Mouse (Mus musculus): ENCODE results near the gene Fam131a. TPM values are rescaled to one million over a fixed set of nuclear protein-coding genes. Genes with fewer than 3 reads are reported as not detected.

The Fam131a gene
- polyA plus RNA-seq, 1 experiment from 2014 or later: 8.3 TPM

DNA sequence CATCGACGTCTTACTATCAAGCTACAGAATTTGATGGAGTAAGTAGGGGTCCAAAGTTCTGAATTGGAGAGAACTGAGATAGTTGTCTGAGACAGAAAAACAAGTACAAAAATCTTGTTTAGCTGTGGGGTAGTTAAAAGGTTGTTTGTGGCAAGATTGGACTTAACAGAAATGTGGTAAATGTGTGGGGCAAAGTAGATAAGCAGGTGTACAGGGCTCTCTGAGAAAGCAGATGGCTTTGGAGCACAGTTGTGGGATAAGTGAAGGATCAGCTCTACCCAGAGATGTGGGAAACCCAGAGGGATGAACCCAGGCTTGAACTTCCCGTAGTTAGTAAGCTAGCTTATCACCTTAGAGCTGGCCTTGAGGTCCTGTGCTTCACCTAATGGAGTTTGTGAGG, 2.3 kb upstream of the Fam131a start:
- no peak overlapping the region for H3K4me2 ChIP-seq (replicated peaks; ENCODE audit: low read depth, low read length)
- H3K9me3 ChIP-seq (ENCODE audit: control insufficient read depth, low read depth, low read length): no peaks in the 10 kb centered on the region
- H3K27me3 ChIP-seq (ENCODE audit: control insufficient read depth, insufficient read depth, low read length): no peaks in the 10 kb centered on the region
- no peak overlapping the region for H3K27ac ChIP-seq (ENCODE audit: low read length)
- H3K4me1 ChIP-seq (ENCODE audit: control insufficient read depth, insufficient read depth, low read length): peaks cover 4% of the 10 kb centered on the region; the same call in 1 of the 2 replicates
- no peak for ATAC-seq (ENCODE audit: insufficient number of reproducible peaks, insufficient read depth, low FRiP score, low read depth)
- no peak overlapping the region for H3K4me3 ChIP-seq (ENCODE audit: low read depth, low read length)
- H3K36me3 ChIP-seq (ENCODE audit: control insufficient read depth, insufficient read depth, low read length): peaks cover 61% of the 10 kb centered on the region
- WGBS: 83% methylated on average over 3 of the region's 3 CpGs
- no peak overlapping the region for H3K9ac ChIP-seq (replicated peaks; ENCODE audit: low read depth, low read length)

DNA sequence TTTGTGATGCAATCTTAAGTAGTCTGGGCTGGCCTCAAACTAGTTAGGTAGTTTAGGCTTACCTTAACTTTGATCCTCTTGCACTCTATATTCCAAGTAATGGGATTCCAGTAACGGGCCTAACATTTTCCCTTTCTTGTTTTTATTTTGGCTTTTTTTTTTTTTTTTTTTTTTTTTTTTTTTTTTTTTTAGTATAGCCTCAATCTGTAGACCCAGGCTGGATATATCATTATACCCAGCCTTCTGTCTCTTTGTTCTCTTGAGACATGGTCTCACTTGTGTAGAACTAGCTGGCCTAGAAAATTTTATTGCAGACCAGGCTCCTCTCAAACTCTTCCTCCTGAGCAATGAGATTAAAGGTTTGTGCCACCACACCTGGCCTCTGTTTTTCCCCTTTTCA, 1.4 kb upstream of the Fam131a start:
- ATAC-seq (ENCODE audit: insufficient number of reproducible peaks, insufficient read depth, low FRiP score, low read depth): no peak
- 83% methylated on average over 1 of the region's 1 CpGs for WGBS
- Histone ChIP-seq H3K9ac (replicated peaks; ENCODE audit: low read depth, low read length) (no peak overlapping the region), H3K4me2 (replicated peaks; ENCODE audit: low read depth, low read length) (no peak overlapping the region), H3K27ac (ENCODE audit: low read length) (no peak overlapping the region), H3K9me3 (ENCODE audit: control insufficient read depth, low read depth, low read length) (no peaks in the 10 kb centered on the region), H3K36me3 (ENCODE audit: control insufficient read depth, insufficient read depth, low read length) (peaks cover 53% of the 10 kb centered on the region), H3K27me3 (ENCODE audit: control insufficient read depth, insufficient read depth, low read length) (no peaks in the 10 kb centered on the region), H3K4me3 (ENCODE audit: low read depth, low read length) (no peak overlapping the region), H3K4me1 (ENCODE audit: control insufficient read depth, insufficient read depth, low read length) (peaks cover 7% of the 10 kb centered on the region)

DNA sequence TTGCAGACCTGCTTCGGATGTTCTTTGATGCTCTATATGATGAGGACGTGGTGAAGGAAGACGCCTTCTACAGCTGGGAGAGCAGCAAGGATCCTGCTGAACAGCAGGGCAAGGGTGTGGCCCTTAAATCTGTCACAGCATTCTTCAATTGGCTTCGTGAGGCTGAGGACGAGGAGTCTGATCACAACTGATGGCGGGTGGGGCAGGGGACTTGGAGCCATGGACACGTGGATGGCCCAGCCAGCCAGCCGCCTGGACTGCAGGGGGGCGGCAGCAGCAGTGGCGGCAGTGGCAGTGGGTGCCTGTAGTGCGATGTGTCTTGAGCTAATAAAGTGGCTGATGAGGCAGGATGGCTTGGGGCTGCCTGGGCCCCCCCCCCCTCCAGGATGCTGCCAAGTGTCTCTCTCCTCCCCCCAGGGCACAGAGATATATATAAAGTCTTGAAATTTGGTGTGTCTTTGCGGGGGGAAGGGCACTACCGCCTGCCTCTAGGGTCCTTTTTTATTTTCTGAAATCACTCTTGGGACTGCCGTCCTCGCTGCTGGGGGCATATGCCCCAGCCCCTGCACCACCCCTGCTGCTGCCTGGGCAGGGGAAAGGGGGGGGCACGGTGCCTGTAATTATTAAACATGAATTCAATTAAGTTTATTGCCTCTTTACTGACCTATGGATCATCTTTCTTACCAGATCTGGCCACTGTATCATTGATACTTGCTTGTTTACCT, 638 bp upstream of the Fam131a start:
- Histone ChIP-seq H3K27ac (ENCODE audit: low read length) (no peak overlapping the region), H3K36me3 (ENCODE audit: control insufficient read depth, insufficient read depth, low read length) (peaks cover 45% of the 10 kb centered on the region), H3K27me3 (ENCODE audit: control insufficient read depth, insufficient read depth, low read length) (no peaks in the 10 kb centered on the region), H3K9me3 (ENCODE audit: control insufficient read depth, low read depth, low read length) (no peaks in the 10 kb centered on the region), H3K9ac (replicated peaks; ENCODE audit: low read depth, low read length) (no peak overlapping the region), H3K4me3 (ENCODE audit: low read depth, low read length) (no peak overlapping the region), H3K4me1 (ENCODE audit: control insufficient read depth, insufficient read depth, low read length) (peaks cover 7% of the 10 kb centered on the region), H3K4me2 (replicated peaks; ENCODE audit: low read depth, low read length) (peak overlapping the region; percentile 69; the same call in 1 of the 2 replicates)
- ATAC-seq (ENCODE audit: insufficient number of reproducible peaks, insufficient read depth, low FRiP score, low read depth): no peak
- 46% methylated on average over 16 of the region's 16 CpGs for WGBS

DNA sequence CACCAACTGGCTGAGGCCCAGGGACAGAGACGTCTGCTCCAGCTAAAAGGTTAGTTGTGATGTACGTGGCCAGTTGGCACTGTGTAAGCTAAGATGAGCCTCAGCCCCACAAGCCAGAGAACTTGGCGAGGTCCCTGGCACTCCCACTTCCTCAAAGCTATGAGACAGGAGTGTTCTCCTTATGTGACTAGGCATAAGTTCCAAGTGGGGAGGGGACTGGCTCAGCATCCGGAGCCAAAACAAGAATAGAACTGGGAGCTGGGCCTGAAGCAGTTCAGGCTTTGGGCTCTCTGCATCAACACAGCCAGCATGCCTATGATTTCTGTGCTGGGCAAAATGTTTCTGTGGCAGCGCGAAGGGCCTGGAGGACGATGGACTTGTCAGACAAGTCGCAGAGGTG, 1.7 kb downstream of the Fam131a start:
- 79% methylated on average over 8 of the region's 8 CpGs for WGBS
- H3K4me2 ChIP-seq (replicated peaks; ENCODE audit: low read depth, low read length): no peak overlapping the region
- H3K9ac ChIP-seq (replicated peaks; ENCODE audit: low read depth, low read length): no peak overlapping the region
- no peaks in the 10 kb centered on the region for H3K27me3 ChIP-seq (ENCODE audit: control insufficient read depth, insufficient read depth, low read length)
- no peak overlapping the region for H3K4me3 ChIP-seq (ENCODE audit: low read depth, low read length)
- ATAC-seq (ENCODE audit: insufficient number of reproducible peaks, insufficient read depth, low FRiP score, low read depth): no peak
- no peak overlapping the region for H3K27ac ChIP-seq (ENCODE audit: low read length)
- H3K9me3 ChIP-seq (ENCODE audit: control insufficient read depth, low read depth, low read length): no peaks in the 10 kb centered on the region
- peaks cover 21% of the 10 kb centered on the region for H3K36me3 ChIP-seq (ENCODE audit: control insufficient read depth, insufficient read depth, low read length)
- peaks cover 7% of the 10 kb centered on the region for H3K4me1 ChIP-seq (ENCODE audit: control insufficient read depth, insufficient read depth, low read length)

DNA sequence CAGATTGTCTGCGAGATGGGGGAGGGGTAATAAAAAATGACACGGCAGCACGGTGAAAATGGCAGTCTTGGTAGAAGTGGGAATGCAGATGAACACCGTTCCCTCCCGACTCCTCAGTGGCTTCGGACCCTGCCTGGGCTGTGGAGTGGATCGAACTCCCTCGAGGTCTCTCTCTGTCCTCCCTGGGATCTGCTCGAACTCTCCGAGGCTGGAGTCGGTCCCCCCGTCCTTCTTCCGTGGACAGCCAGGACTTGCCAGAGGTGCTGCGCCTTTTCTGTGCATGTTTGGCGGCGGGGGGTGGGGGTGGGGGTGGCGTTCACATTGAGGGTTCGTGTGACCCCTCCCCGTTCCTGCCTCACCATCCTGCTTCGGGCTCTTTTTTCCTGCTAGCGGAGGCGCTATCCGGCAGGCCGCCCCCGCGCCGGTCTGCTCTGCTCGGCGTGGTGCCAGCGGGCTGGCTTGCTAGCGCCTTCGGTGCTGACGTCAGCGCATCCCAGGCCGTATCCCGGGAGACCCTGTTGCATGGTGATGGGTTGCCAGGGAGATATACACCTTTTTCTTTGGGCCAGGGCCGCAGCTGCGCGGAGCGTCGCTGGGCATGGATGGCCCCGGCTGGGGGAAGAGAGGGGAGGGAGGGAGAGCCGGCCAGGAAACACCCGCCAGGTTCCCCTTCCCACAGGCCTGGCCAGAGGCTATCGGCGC, 2.7 kb downstream of the Fam131a start:
- peaks cover 7% of the 10 kb centered on the region for H3K4me1 ChIP-seq (ENCODE audit: control insufficient read depth, insufficient read depth, low read length)
- H3K27ac ChIP-seq (ENCODE audit: low read length): no peak overlapping the region
- H3K4me2 ChIP-seq (replicated peaks; ENCODE audit: low read depth, low read length): peak overlapping the region; percentile 65
- no peaks in the 10 kb centered on the region for H3K9me3 ChIP-seq (ENCODE audit: control insufficient read depth, low read depth, low read length)
- no peaks in the 10 kb centered on the region for H3K27me3 ChIP-seq (ENCODE audit: control insufficient read depth, insufficient read depth, low read length)
- peak; percentile 82 for ATAC-seq (ENCODE audit: insufficient number of reproducible peaks, insufficient read depth, low FRiP score, low read depth)
- H3K36me3 ChIP-seq (ENCODE audit: control insufficient read depth, insufficient read depth, low read length): peaks cover 11% of the 10 kb centered on the region
- H3K4me3 ChIP-seq (ENCODE audit: low read depth, low read length): peak overlapping the region; percentile 30
- H3K9ac ChIP-seq (replicated peaks; ENCODE audit: low read depth, low read length): 0 out of 2 replicates have a peak overlapping the region, but pooled peaks have one; percentile 6
- WGBS: 5% methylated on average over 46 of the region's 46 CpGs

DNA sequence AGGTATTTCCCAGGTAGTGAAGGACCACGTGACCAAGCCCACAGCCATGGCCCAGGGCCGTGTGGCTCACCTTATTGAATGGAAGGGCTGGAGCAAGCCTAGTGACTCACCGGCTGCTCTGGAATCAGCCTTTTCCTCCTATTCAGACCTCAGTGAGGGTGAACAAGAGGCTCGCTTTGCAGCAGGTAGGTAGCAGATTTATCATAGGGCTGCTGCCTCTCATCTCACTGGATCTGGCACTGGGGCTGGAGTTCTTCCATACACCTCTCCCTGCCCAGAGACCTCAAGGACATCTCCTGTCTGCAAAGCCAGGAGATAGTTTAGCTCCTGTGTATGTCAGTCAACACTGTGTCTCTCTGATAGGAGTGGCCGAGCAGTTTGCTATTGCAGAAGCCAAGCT, 6.2 kb downstream of the Fam131a start:
- peaks cover 19% of the 10 kb centered on the region for H3K4me1 ChIP-seq (ENCODE audit: control insufficient read depth, insufficient read depth, low read length)
- no peak overlapping the region for H3K27ac ChIP-seq (ENCODE audit: low read length)
- no peak overlapping the region for H3K4me3 ChIP-seq (ENCODE audit: low read depth, low read length)
- H3K9me3 ChIP-seq (ENCODE audit: control insufficient read depth, low read depth, low read length): no peaks in the 10 kb centered on the region
- H3K27me3 ChIP-seq (ENCODE audit: control insufficient read depth, insufficient read depth, low read length): no peaks in the 10 kb centered on the region
- H3K4me2 ChIP-seq (replicated peaks; ENCODE audit: low read depth, low read length): no peak overlapping the region
- H3K9ac ChIP-seq (replicated peaks; ENCODE audit: low read depth, low read length): no peak overlapping the region
- no peak for ATAC-seq (ENCODE audit: insufficient number of reproducible peaks, insufficient read depth, low FRiP score, low read depth)
- 72% methylated on average over 5 of the region's 5 CpGs for WGBS
- peaks cover 9% of the 10 kb centered on the region; the same call in 1 of the 2 replicates for H3K36me3 ChIP-seq (ENCODE audit: control insufficient read depth, insufficient read depth, low read length)

DNA sequence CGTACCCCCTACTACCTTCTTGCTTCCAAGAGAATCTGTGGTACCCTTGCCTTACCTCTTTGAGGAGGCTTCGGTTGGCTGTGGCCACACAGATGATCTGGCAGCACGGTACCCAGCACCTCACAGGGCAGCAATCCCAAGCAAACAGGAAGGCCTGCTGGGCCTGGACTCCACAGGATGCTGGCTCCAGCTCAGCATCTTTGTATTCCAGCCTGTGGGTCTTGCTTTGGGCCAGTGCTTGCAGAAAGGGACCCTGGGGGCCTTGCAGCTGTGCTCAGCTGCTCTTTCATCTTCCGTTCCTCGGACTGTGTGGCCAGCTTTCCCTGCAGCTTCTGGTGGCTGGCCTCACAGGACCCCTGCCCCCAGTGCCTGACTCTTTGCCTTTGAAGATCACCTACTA, 7.0 kb downstream of the Fam131a start:
- 57% methylated on average over 5 of the region's 5 CpGs for WGBS
- H3K36me3 ChIP-seq (ENCODE audit: control insufficient read depth, insufficient read depth, low read length): peaks cover 10% of the 10 kb centered on the region; the same call in 1 of the 2 replicates
- peaks cover 19% of the 10 kb centered on the region for H3K4me1 ChIP-seq (ENCODE audit: control insufficient read depth, insufficient read depth, low read length)
- H3K27ac ChIP-seq (ENCODE audit: low read length): no peak overlapping the region
- no peak overlapping the region for H3K4me2 ChIP-seq (replicated peaks; ENCODE audit: low read depth, low read length)
- H3K9ac ChIP-seq (replicated peaks; ENCODE audit: low read depth, low read length): no peak overlapping the region
- no peak for ATAC-seq (ENCODE audit: insufficient number of reproducible peaks, insufficient read depth, low FRiP score, low read depth)
- no peak overlapping the region for H3K4me3 ChIP-seq (ENCODE audit: low read depth, low read length)
- no peaks in the 10 kb centered on the region for H3K9me3 ChIP-seq (ENCODE audit: control insufficient read depth, low read depth, low read length)
- no peaks in the 10 kb centered on the region for H3K27me3 ChIP-seq (ENCODE audit: control insufficient read depth, insufficient read depth, low read length)

DNA sequence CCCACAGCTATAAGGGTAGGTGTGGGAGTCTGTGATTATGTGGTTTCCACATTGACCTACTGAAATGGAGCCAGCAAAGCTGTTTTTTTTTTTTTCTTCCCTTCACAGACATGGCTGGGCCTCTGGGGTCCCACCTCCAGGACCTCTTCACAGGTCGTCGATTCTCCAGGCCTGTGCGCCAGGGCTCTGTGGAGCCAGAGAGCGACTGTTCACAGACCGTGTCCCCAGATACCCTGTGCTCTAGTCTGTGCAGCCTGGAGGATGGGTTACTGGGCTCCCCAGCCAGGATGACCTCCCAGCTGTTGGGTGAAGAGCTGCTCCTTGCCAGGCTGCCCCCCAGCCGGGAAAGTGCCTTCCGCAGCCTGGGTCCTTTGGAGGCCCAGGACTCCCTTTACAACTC, 8.3 kb downstream of the Fam131a start:
- WGBS: 56% methylated on average over 7 of the region's 7 CpGs
- no peak overlapping the region for H3K9ac ChIP-seq (replicated peaks; ENCODE audit: low read depth, low read length)
- no peak for ATAC-seq (ENCODE audit: insufficient number of reproducible peaks, insufficient read depth, low FRiP score, low read depth)

More for the DNA sequence above, 8.3 kb downstream of the Fam131a start:
- Histone ChIP-seq H3K9me3 (ENCODE audit: control insufficient read depth, low read depth, low read length) (no peaks in the 10 kb centered on the region), H3K4me3 (ENCODE audit: low read depth, low read length) (no peak overlapping the region), H3K4me2 (replicated peaks; ENCODE audit: low read depth, low read length) (no peak overlapping the region), H3K27ac (ENCODE audit: low read length) (peak overlapping the region; percentile 63; the same call in 1 of the 2 replicates), H3K4me1 (ENCODE audit: control insufficient read depth, insufficient read depth, low read length) (peaks cover 16% of the 10 kb centered on the region), H3K36me3 (ENCODE audit: control insufficient read depth, insufficient read depth, low read length) (peaks cover 12% of the 10 kb centered on the region; the same call in 1 of the 2 replicates), H3K27me3 (ENCODE audit: control insufficient read depth, insufficient read depth, low read length) (no peaks in the 10 kb centered on the region)
